Mouse (Mus musculus) limb, embryonic 14.5 days (tissue): ENCODE measurements at regions not wholly inside any gene's neighbourhood (a gene's known extent, or its start where the extent isn't known, plus 50 kb on each side); places are given as distances from the start of the nearest gene placed in this dataset.

Experiments
- ATAC-seq: fragments of 200-750 bp; cut with Nextera tagmentation; 2 replicates; pipeline ENCODE4 v1.8.0; 2017; ENCODE audit warnings: low read depth, moderate number of reproducible peaks, moderate TSS enrichment; ENCODE audit not compliant: low FRiP score
- DNase-seq: peaks from one replicate; pipeline ENCODE4 v3.0.0-alpha.2; 2015; ENCODE audit warnings: low spot score
- H3K27ac ChIP-seq: fragments of 300-500 bp; sonication (generic); replicated peaks from 2 replicates; pipeline ENCODE4 v1.5.1; 2014; ENCODE audit warnings: low read depth, mild to moderate bottlenecking, low read length, moderate library complexity, mixed read lengths
- H3K27me3 ChIP-seq: fragments of 300-500 bp; sonication (generic); 2 replicates; pipeline ENCODE4 v1.6.1; 2014; ENCODE audit warnings: low read length, mixed read lengths; ENCODE audit not compliant: control insufficient read depth, insufficient read depth
- H3K36me3 ChIP-seq: fragments of 300-500 bp; sonication (generic); 2 replicates; pipeline ENCODE4 v1.6.1; 2014; ENCODE audit warnings: mild to moderate bottlenecking, low read length, moderate library complexity, mixed read lengths; ENCODE audit not compliant: control insufficient read depth, insufficient read depth
- H3K4me1 ChIP-seq: fragments of 300-500 bp; sonication (generic); 2 replicates; pipeline ENCODE4 v1.6.1; 2014; ENCODE audit warnings: antibody characterized with exemption, low read length, mixed read lengths; ENCODE audit not compliant: control insufficient read depth, insufficient read depth
- H3K4me2 ChIP-seq: fragments of 300-500 bp; sonication (generic); replicated peaks from 2 replicates; pipeline ENCODE4 v1.6.1; 2014; ENCODE audit warnings: low read depth, mild to moderate bottlenecking, low read length, moderate library complexity; ENCODE audit not compliant: severe bottlenecking
- H3K4me3 ChIP-seq: fragments of 300-500 bp; sonication (generic); replicated peaks from 2 replicates; pipeline ENCODE4 v1.5.1; 2014; ENCODE audit warnings: low read length
- H3K9ac ChIP-seq: fragments of 300-500 bp; sonication (generic); 2 replicates; pipeline ENCODE4 v1.6.1; 2014; ENCODE audit warnings: mild to moderate bottlenecking, low read depth, low read length, moderate library complexity; ENCODE audit not compliant: severe bottlenecking
- H3K9me3 ChIP-seq: fragments of 300-500 bp; sonication (generic); 2 replicates; pipeline ENCODE4 v1.6.1; 2016; ENCODE audit warnings: low read length; ENCODE audit not compliant: control insufficient read depth
- POLR2A ChIP-seq: fragments of 200-500 bp; IDR thresholded peaks from 2 replicates; pipeline ENCODE4 v1.8.0; 2012; ENCODE audit warnings: inconsistent platforms, mild to moderate bottlenecking, moderate library complexity, borderline replicate concordance; ENCODE audit not compliant: insufficient read depth, insufficient read length; ENCODE audit errors: extremely low read depth
- WGBS: fragments of 180-500 bp; shearing (Covaris S2); extraction: QIAGEN DNeasy Blood & Tissue Kit; methylation state at CpG from one replicate; pipeline ENCODE4 v1.1.7; 2014; 5-methylcytosine and 5-hydroxymethylcytosine counted together

- H3K9me3 ChIP-seq: no peaks in the 10 kb centered on the region
- H3K4me1 ChIP-seq: peaks cover 9% of the 10 kb centered on the region; the same call in 1 of the 2 replicates
- H3K27me3 ChIP-seq: no peaks in the 10 kb centered on the region
- H3K4me3 ChIP-seq: no peak overlapping the region
- H3K9ac ChIP-seq: no peak overlapping the region
- H3K27ac ChIP-seq: no peak overlapping the region
- 55% methylated on average over 3 of the region's 3 CpGs for WGBS
- no peaks in the 10 kb centered on the region for H3K36me3 ChIP-seq
- TF ChIP-seq POLR2A: no peak
- H3K4me2 ChIP-seq: no peak overlapping the region
- ATAC-seq (no peak; the same call in 1 of the 2 replicates), DNase-seq (peak; percentile 47)
Observed at GRCm38 (mm10) chr14:58506490-58506889, 436.1 kb downstream of the Fgf9 start.

GRCm38 (mm10) chr14:58505841-58506240, 435.5 kb downstream of the Fgf9 start:
- no peak for TF ChIP-seq POLR2A
- H3K4me2 ChIP-seq: no peak overlapping the region
- H3K9me3 ChIP-seq: no peaks in the 10 kb centered on the region
- DNase-seq: no peak
- no peak overlapping the region for H3K27ac ChIP-seq
- H3K4me3 ChIP-seq: no peak overlapping the region
- H3K36me3 ChIP-seq: no peaks in the 10 kb centered on the region
- H3K27me3 ChIP-seq: no peaks in the 10 kb centered on the region
- ATAC-seq: no peak
- no peak overlapping the region for H3K9ac ChIP-seq
- 0 out of 2 replicates have a peak, but pooled peaks cover 5% of the 10 kb centered on the region for H3K4me1 ChIP-seq

GRCm38 (mm10) chr14:58502890-58503289, 432.5 kb downstream of the Fgf9 start:
- 80% methylated on average over 8 of the region's 8 CpGs for WGBS
- Histone ChIP-seq H3K4me1 (0 out of 2 replicates have a peak, but pooled peaks cover 13% of the 10 kb centered on the region), H3K36me3 (no peaks in the 10 kb centered on the region), H3K27me3 (no peaks in the 10 kb centered on the region), H3K4me2 (no peak overlapping the region), H3K9ac (no peak overlapping the region), H3K4me3 (no peak overlapping the region), H3K9me3 (no peaks in the 10 kb centered on the region), H3K27ac (no peak overlapping the region)
- ATAC-seq (no peak), DNase-seq (no peak)
- TF ChIP-seq POLR2A: no peak

GRCm38 (mm10) chr14:58500014-58500413, 429.7 kb downstream of the Fgf9 start:
- no peak for ATAC-seq
- no peak for DNase-seq
- no peak overlapping the region for H3K9ac ChIP-seq
- no peak overlapping the region for H3K4me2 ChIP-seq
- TF ChIP-seq POLR2A: no peak
- no peaks in the 10 kb centered on the region for H3K9me3 ChIP-seq
- H3K4me1 ChIP-seq: 0 out of 2 replicates have a peak, but pooled peaks cover 10% of the 10 kb centered on the region
- no peak overlapping the region for H3K4me3 ChIP-seq
- H3K27me3 ChIP-seq: no peaks in the 10 kb centered on the region
- WGBS: 9% methylated on average over 2 of the region's 2 CpGs
- H3K27ac ChIP-seq: no peak overlapping the region
- H3K36me3 ChIP-seq: no peaks in the 10 kb centered on the region

- no peak for TF ChIP-seq POLR2A
- Histone ChIP-seq H3K9ac (no peak overlapping the region), H3K9me3 (no peaks in the 10 kb centered on the region), H3K27ac (no peak overlapping the region), H3K27me3 (no peaks in the 10 kb centered on the region), H3K4me2 (no peak overlapping the region), H3K36me3 (no peaks in the 10 kb centered on the region), H3K4me3 (no peak overlapping the region), H3K4me1 (0 out of 2 replicates have a peak, but pooled peaks cover 10% of the 10 kb centered on the region)
- DNase-seq (peak; percentile 47), ATAC-seq (no peak)
- WGBS: 11% methylated on average over 6 of the region's 6 CpGs
Observed at GRCm38 (mm10) chr14:58499501-58499900, 429.2 kb downstream of the Fgf9 start.

GRCm38 (mm10) chr14:58499071-58499470, 428.7 kb downstream of the Fgf9 start:
- Histone ChIP-seq H3K9ac (no peak overlapping the region), H3K36me3 (no peaks in the 10 kb centered on the region), H3K9me3 (no peaks in the 10 kb centered on the region), H3K4me1 (0 out of 2 replicates have a peak, but pooled peaks cover 10% of the 10 kb centered on the region), H3K4me2 (no peak overlapping the region), H3K4me3 (no peak overlapping the region), H3K27ac (no peak overlapping the region), H3K27me3 (no peaks in the 10 kb centered on the region)
- no peak for TF ChIP-seq POLR2A
- no peak for ATAC-seq
- DNase-seq: no peak
- 73% methylated on average over 7 of the region's 7 CpGs for WGBS
